Mouse (Mus musculus): Measurements from ENCODE around the gene Egfl8. TPM values are rescaled to one million over a fixed set of nuclear protein-coding genes. Genes with fewer than 3 reads are reported as not detected.
A peak's percentile ranks its signal among the peaks of the same experiment; 100 is the strongest.

Egfl8 gene
- total RNA-seq, 4 experiments from 2014 or later = 1.4 to 3.3 (median 2.4) TPM

- DNase-seq (ENCODE audit: low spot score in 2 of 2) = no peak
Observed at GRCm38 (mm10) chr17:34597566-34598095, 18.1 kb downstream of the Egfl8 start, which contains the start of gene Ager. Ager (plus strand) TSS chr17:34597862.

GRCm38 (mm10) chr17:34596098-34596497, 19.7 kb downstream of the Egfl8 start:
- no peak for DNase-seq (ENCODE audit: low spot score in 2 of 2)

GRCm38 (mm10) chr17:34593752-34594525, 21.8 kb downstream of the Egfl8 start:
- DNase-seq (ENCODE audit: low spot score in 2 of 2) = no peak

GRCm38 (mm10) chr17:34592581-34593549, 22.9 kb downstream of the Egfl8 start:
- no peak for DNase-seq (ENCODE audit: low spot score in 2 of 2)

- peak in 1 of 2 experiments; percentile 71 for DNase-seq (ENCODE audit: low spot score in 2 of 2)
Observed at GRCm38 (mm10) chr17:34591994-34592375, 23.8 kb downstream of the Egfl8 start.

- no peak for DNase-seq (ENCODE audit: low spot score in 2 of 2)
Observed at GRCm38 (mm10) chr17:34591029-34591993, 24.5 kb downstream of the Egfl8 start, which contains the start of gene Pbx2. Pbx2 (plus strand) TSS chr17:34591266.

- DNase-seq (ENCODE audit: low spot score in 2 of 2) = no peak
Observed at GRCm38 (mm10) chr17:34590154-34590987, 25.4 kb downstream of the Egfl8 start.

- no peak for DNase-seq (ENCODE audit: low spot score in 2 of 2)
Observed at GRCm38 (mm10) chr17:34589681-34590101, 26.1 kb downstream of the Egfl8 start, which contains the start of gene Gpsm3. Gpsm3 (plus strand) TSS chr17:34589806.

- DNase-seq (ENCODE audit: low spot score in 2 of 2) = no peak
Observed at GRCm38 (mm10) chr17:34589206-34589605, 26.6 kb downstream of the Egfl8 start.

GRCm38 (mm10) chr17:34588767-34589166, 27.0 kb downstream of the Egfl8 start:
- DNase-seq (ENCODE audit: low spot score in 2 of 2) = no peak

GRCm38 (mm10) chr17:34587814-34588213, 28.0 kb downstream of the Egfl8 start:
- no peak for DNase-seq (ENCODE audit: low spot score in 2 of 2)

- peak; percentile 95 to 96 for DNase-seq (ENCODE audit: low spot score in 2 of 2)
Observed at GRCm38 (mm10) chr17:34587423-34587811, 28.4 kb downstream of the Egfl8 start.

- DNase-seq (ENCODE audit: low spot score in 2 of 2) = peak; percentile 88 to 89
Observed at GRCm38 (mm10) chr17:34586796-34587422, 28.9 kb downstream of the Egfl8 start.

GRCm38 (mm10) chr17:34585877-34586771, 29.6 kb downstream of the Egfl8 start:
- no peak for DNase-seq (ENCODE audit: low spot score in 2 of 2)

GRCm38 (mm10) chr17:34585121-34585520, 30.6 kb downstream of the Egfl8 start:
- no peak for DNase-seq (ENCODE audit: low spot score in 2 of 2)

GRCm38 (mm10) chr17:34583819-34584218, 32.0 kb downstream of the Egfl8 start:
- no peak for DNase-seq (ENCODE audit: low spot score in 2 of 2)

GRCm38 (mm10) chr17:34583397-34583796, 32.4 kb downstream of the Egfl8 start:
- no peak for DNase-seq (ENCODE audit: low spot score in 2 of 2)

- no peak for DNase-seq (ENCODE audit: low spot score in 2 of 2)
Observed at GRCm38 (mm10) chr17:34582528-34582927, 33.2 kb downstream of the Egfl8 start.

Data from layer of hippocampus, adult 8-10 months (tissue).